Mouse (Mus musculus) left cerebral cortex, postnatal 14 days (tissue): ENCODE measurements at regions not wholly inside any gene's neighbourhood (a gene's known extent, or its start where the extent isn't known, plus 50 kb on each side); places are given as distances from the start of the nearest gene placed in this dataset.

ENCODE experiments used
- DNase-seq, 2 experiments: peaks; one replicate each; pipeline ENCODE4 v3.0.0; 2021 to 2022; ENCODE audit warnings: low spot score in 2 of 2, mixed read lengths in 1 of 2
- intact Hi-C: fragments of 180-260 bp; cut with DNase I; formaldehyde crosslinking; loops from one replicate; pipeline ENCODE4 v1.15.1; 2025

DNA sequence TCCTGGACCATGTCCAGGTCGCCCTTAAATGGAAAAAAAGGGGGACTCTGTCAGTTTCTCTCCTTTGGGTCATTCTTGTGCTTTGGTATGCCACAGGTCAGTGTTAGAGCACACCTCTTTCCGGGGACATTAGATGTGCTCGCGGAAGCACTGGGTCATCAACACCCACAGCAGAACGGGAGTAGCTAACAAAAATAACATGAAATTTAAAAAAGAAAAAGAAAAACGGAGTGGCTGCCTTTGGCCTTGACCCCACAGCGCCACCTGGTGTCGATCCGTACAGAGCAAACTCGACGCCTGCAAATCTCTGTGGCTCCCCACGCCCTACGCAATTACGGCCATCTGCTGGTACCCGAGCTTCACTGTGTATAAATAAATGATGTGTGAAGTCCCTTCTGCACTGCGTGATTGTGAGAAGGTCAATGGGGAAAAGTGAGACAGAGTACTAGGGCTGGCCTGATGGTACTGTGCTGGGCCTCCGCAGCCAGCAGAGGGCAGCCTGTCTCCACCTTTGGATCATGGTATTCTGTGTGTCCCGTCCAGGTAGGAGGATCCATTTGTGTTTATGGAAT is 99.0 kb upstream of the Slc7a12 start:
- intact Hi-C loops, result loop anchor here (2.0 to 10.0 kb wide), 3 partner anchors 283 to 504 kb away; no protein-coding TSS in a partner anchor
- DNase-seq, result peak; percentile 73 to 76

DNA sequence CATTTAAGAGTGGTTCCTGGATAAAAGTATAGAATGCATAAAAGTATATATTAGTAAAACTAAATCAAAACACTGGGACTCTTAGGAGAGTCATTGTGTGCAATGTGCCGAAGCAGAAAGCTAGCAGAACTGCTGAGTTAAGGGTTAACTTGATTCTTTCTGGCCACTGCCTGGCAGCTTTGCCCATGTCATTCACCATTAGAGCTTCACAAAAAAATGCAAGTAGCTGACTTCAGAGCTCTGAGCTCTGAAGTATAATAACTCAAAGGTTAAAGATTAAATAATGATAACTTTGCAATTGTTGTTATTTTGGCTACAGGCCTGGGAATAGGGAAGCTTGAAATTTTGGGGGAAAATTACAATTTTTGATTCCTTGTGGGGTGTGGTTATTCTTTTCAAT is 89.8 kb upstream of the Slc7a12 start:
- intact Hi-C loops, result no loop called here
- DNase-seq, result no peak

DNA sequence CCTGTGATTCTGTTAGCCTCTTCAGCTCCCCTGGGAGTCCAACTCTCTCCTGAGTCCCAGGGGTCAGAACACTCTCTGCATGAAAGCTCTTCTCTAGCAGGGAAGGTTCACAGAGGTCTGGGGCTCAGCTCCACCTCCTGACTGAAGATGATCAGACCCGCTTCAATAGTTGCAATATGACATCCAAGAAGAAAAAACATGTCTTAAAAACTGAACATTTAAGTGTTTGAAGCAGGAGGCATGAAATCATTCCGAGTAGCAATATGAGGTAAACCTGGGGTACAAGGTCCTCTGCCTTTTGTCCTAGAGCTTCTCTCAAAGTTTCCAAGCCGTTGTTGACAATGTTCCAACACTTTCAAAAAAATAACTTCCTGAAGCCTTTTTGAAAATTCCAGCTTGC is 81.8 kb upstream of the Slc7a12 start:
- intact Hi-C loops, result no loop called here
- DNase-seq, result no peak

DNA sequence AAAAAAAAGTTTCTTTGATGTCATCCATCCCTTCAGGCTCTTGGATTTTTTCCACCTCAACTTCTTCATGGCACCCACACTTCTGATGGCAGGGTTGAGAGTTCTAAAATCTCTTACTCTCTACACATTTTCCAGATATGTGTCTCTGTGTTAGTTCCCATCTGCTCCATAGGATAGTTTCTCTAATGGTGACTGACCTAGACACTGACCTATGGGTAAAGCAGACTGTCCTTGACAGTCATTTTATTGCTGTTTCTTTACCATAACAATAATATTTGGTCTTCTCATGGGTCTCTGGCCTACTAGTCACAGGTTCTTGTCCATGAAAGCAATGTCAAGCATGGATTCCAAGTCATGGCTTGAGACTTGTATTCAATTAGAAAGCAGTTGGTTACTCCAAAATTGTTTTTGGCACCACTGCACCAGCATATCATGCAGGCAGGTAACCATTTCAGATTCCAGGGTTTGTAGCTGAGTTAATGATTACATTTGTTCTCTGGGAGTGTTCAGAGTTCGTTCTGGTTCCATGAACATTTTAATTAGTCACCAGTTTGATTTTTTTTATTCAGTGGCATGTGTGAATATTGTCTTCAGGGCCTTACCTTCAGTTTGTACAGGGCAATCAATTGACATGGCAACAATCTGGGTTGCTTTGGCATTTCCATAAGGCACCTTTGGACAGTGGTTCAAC is 71.9 kb upstream of the Slc7a12 start:
- intact Hi-C loops, result no loop called here
- DNase-seq, result no peak
